Mouse (Mus musculus) kidney, embryonic 16.5 days (tissue): ENCODE data around the gene Lefty1. TPM values are rescaled to one million over a fixed set of nuclear protein-coding genes. Genes with fewer than 3 reads are reported as not detected.
"Not testable (repeated sequence)": the region's sequence is repeated elsewhere in the genome, so short reads cannot be mapped to it uniquely, and the experiment has no call there.

ENCODE experiments used
- ATAC-seq: fragments of 200-750 bp; cut with Nextera tagmentation; 2 replicates; pipeline ENCODE4 v1.8.0; 2017; ENCODE audit warnings: moderate TSS enrichment; ENCODE audit not compliant: low FRiP score, low TSS enrichment
- H3K27ac ChIP-seq: fragments of 300-500 bp; sonication (generic); 2 replicates; pipeline ENCODE4 v1.5.1; 2014; ENCODE audit warnings: low read length
- H3K27me3 ChIP-seq: fragments of 300-500 bp; sonication (generic); 2 replicates; pipeline ENCODE4 v1.6.1; 2014; ENCODE audit warnings: low read length, control low read depth, mixed read lengths; ENCODE audit not compliant: insufficient read depth
- H3K36me3 ChIP-seq: fragments of 300-500 bp; sonication (generic); 2 replicates; pipeline ENCODE4 v1.6.1; 2014; ENCODE audit warnings: low read length, control low read depth, mixed read lengths; ENCODE audit not compliant: insufficient read depth
- H3K4me1 ChIP-seq: fragments of 300-500 bp; sonication (generic); 2 replicates; pipeline ENCODE4 v1.6.1; 2014; ENCODE audit warnings: low read length, control low read depth, mixed read lengths; ENCODE audit not compliant: insufficient read depth
- H3K4me2 ChIP-seq: fragments of 300-500 bp; sonication (generic); replicated peaks from 2 replicates; pipeline ENCODE4 v1.6.1; 2014; ENCODE audit warnings: low read depth, low read length
- H3K4me3 ChIP-seq: fragments of 300-500 bp; sonication (generic); 2 replicates; pipeline ENCODE4 v1.5.1; 2014; ENCODE audit warnings: mild to moderate bottlenecking, low read length
- H3K9ac ChIP-seq: fragments of 300-500 bp; sonication (generic); replicated peaks from 2 replicates; pipeline ENCODE4 v1.6.1; 2014; ENCODE audit warnings: low read length
- H3K9me3 ChIP-seq: fragments of 300-500 bp; sonication (generic); 2 replicates; pipeline ENCODE4 v1.6.1; 2016; ENCODE audit warnings: low read length, control low read depth
- WGBS: fragments of 180-500 bp; shearing (Covaris S2); extraction: QIAGEN DNeasy Blood & Tissue Kit; methylation state at CpG from one replicate; pipeline ENCODE4 v1.1.7; 2014; 5-methylcytosine and 5-hydroxymethylcytosine counted together
- polyA plus RNA-seq: library from polyadenylated mRNA; unstranded; fragments of >200 nt; fragmentation: Nextera tagmentation; extraction: Ambion mirVana; gene quantifications from 2 replicates; pipeline ENCODE4 v1.2.1, GENCODE M21; 2015

Lefty1 gene
- polyA plus RNA-seq, 1 experiment from 2014 or later, result 1.2 TPM

DNA sequence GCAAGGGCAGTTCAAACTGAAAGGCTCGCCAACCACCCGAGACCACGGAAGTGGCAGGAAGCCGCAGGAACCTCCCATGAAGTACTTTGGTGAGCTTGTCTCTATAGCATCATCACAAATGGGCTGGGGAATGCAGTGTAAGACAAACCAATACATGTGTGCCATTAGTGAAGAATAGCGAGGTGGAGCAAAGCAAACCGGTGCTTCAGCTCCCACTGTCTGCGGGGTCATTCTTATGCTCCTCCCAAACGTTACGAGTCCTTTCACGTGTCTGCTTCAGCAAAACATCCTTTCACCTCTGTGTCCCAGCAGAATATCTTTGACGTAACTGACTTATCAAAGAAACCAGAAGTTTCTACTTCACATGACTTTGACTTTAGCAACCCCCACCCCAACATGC, 18.4 kb upstream of the Lefty1 start:
- H3K27ac ChIP-seq, result no peak overlapping the region
- H3K9ac ChIP-seq, result no peak overlapping the region
- H3K4me1 ChIP-seq, result no peaks in the 10 kb centered on the region
- no peak overlapping the region for H3K4me3 ChIP-seq
- no peak for ATAC-seq
- no peaks in the 10 kb centered on the region for H3K9me3 ChIP-seq
- 88% methylated on average over 11 of the region's 11 CpGs for WGBS
- no peaks in the 10 kb centered on the region for H3K27me3 ChIP-seq
- H3K4me2 ChIP-seq, result no peak overlapping the region
- no peaks in the 10 kb centered on the region for H3K36me3 ChIP-seq

- 53% methylated on average over 1 of the region's 1 CpGs for WGBS
- Histone ChIP-seq H3K4me3 (no peak overlapping the region), H3K4me2 (no peak overlapping the region), H3K9me3 (no peaks in the 10 kb centered on the region), H3K36me3 (no peaks in the 10 kb centered on the region), H3K27me3 (no peaks in the 10 kb centered on the region), H3K4me1 (no peaks in the 10 kb centered on the region), H3K9ac (no peak overlapping the region), H3K27ac (no peak overlapping the region)
- no peak for ATAC-seq
Observed at GRCm38 (mm10) chr1:180917053-180917452, 17.8 kb upstream of the Lefty1 start.

- no peak overlapping the region for H3K27ac ChIP-seq
- ATAC-seq, result no peak
- no peaks in the 10 kb centered on the region for H3K27me3 ChIP-seq
- H3K36me3 ChIP-seq, result no peaks in the 10 kb centered on the region
- H3K9ac ChIP-seq, result no peak overlapping the region
- no peak overlapping the region for H3K4me3 ChIP-seq
- H3K4me2 ChIP-seq, result no peak overlapping the region
- H3K4me1 ChIP-seq, result no peaks in the 10 kb centered on the region
- no peaks in the 10 kb centered on the region for H3K9me3 ChIP-seq
- 42% methylated on average over 8 of the region's 8 CpGs for WGBS
Observed at GRCm38 (mm10) chr1:180919686-180920085, 15.1 kb upstream of the Lefty1 start.

GRCm38 (mm10) chr1:180922273-180923048, 12.4 kb upstream of the Lefty1 start:
- H3K9ac ChIP-seq, result no peak overlapping the region
- no peak overlapping the region for H3K4me2 ChIP-seq
- no peak for ATAC-seq
- no peaks in the 10 kb centered on the region for H3K9me3 ChIP-seq
- no peaks in the 10 kb centered on the region for H3K27me3 ChIP-seq
- H3K27ac ChIP-seq, result no peak overlapping the region
- H3K4me1 ChIP-seq, result no peaks in the 10 kb centered on the region
- no peak overlapping the region for H3K4me3 ChIP-seq
- no peaks in the 10 kb centered on the region for H3K36me3 ChIP-seq
- WGBS, result 70% methylated on average over 6 of the region's 6 CpGs

DNA sequence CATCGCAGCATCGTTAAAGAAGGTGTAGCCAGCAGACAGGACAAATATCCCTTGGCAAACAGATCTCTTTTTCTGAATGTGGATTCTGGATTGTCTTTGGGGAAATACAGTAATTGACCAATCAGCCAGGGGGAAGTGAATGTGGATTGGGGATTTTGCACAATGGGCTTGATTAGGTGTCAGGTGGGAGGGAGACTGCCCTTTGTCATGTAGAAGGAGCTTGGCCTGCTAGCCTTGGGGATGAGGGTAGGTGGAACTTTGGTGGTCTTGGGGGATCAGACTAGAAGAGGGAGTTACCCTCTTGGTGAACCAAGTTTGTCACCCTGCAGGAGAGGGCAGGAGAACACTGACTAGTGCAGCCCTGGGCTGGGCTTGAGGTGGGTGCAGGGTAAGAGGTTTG, 10.1 kb upstream of the Lefty1 start:
- H3K27ac ChIP-seq, result no peak overlapping the region
- no peaks in the 10 kb centered on the region for H3K9me3 ChIP-seq
- no peak overlapping the region for H3K4me2 ChIP-seq
- WGBS, result 44% methylated on average over 2 of the region's 2 CpGs
- H3K9ac ChIP-seq, result no peak overlapping the region
- no peaks in the 10 kb centered on the region for H3K36me3 ChIP-seq
- no peaks in the 10 kb centered on the region for H3K4me1 ChIP-seq
- H3K4me3 ChIP-seq, result no peak overlapping the region
- H3K27me3 ChIP-seq, result no peaks in the 10 kb centered on the region; the same call in 1 of the 2 replicates
- no peak for ATAC-seq

- Histone ChIP-seq H3K9ac (no peak overlapping the region), H3K27ac (no peak overlapping the region), H3K9me3 (no peaks in the 10 kb centered on the region), H3K4me1 (no peaks in the 10 kb centered on the region), H3K27me3 (no peaks in the 10 kb centered on the region; the same call in 1 of the 2 replicates), H3K4me3 (no peak overlapping the region), H3K4me2 (no peak overlapping the region), H3K36me3 (no peaks in the 10 kb centered on the region)
- no peak for ATAC-seq
- WGBS, result 70% methylated on average over 4 of the region's 4 CpGs
Observed at GRCm38 (mm10) chr1:180926286-180926685, 8.5 kb upstream of the Lefty1 start.

- H3K9ac ChIP-seq, result no peak overlapping the region
- no peaks in the 10 kb centered on the region for H3K36me3 ChIP-seq
- H3K4me1 ChIP-seq, result no peaks in the 10 kb centered on the region
- no peak overlapping the region for H3K4me3 ChIP-seq
- no peaks in the 10 kb centered on the region for H3K9me3 ChIP-seq
- H3K27ac ChIP-seq, result no peak overlapping the region
- no peak overlapping the region for H3K4me2 ChIP-seq
- ATAC-seq, result no peak
- 38% methylated on average over 2 of the region's 2 CpGs for WGBS
- peaks cover 18% of the 10 kb centered on the region for H3K27me3 ChIP-seq
Observed at GRCm38 (mm10) chr1:180929599-180929998, 5.2 kb upstream of the Lefty1 start.

DNA sequence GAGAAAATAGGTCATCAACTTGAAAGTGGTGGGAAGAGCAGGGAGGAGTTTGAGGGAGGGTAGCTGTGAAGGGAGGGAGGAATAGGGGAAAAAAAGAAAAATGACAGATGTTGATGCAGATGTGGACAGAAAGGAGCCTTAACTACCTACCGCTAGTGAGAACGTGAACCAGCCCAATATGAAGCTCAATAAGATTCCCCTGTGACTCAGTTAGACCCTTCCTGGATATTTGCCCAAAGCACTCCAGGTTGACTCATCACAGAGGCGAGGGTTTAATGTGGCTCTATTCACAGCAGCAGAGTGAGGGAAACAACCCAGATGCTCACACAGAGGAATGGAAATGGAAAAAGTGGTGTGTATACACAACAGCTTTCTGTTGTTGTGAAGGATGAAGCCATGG, 3.7 kb upstream of the Lefty1 start:
- H3K9ac ChIP-seq, result no peak overlapping the region
- H3K9me3 ChIP-seq, result no peaks in the 10 kb centered on the region
- WGBS, result 76% methylated on average over 3 of the region's 3 CpGs
- H3K4me3 ChIP-seq, result no peak overlapping the region
- no peak for ATAC-seq
- no peak overlapping the region for H3K27ac ChIP-seq
- H3K4me2 ChIP-seq, result no peak overlapping the region
- no peaks in the 10 kb centered on the region for H3K36me3 ChIP-seq
- H3K27me3 ChIP-seq, result peaks cover 33% of the 10 kb centered on the region
- no peaks in the 10 kb centered on the region for H3K4me1 ChIP-seq

- WGBS, result 31% methylated on average over 6 of the region's 6 CpGs
- ATAC-seq, result no peak
- H3K27me3 ChIP-seq, result peaks cover 43% of the 10 kb centered on the region
- no peak overlapping the region for H3K4me2 ChIP-seq
- no peak overlapping the region for H3K27ac ChIP-seq
- H3K4me1 ChIP-seq, result no peaks in the 10 kb centered on the region
- H3K9ac ChIP-seq, result no peak overlapping the region
- no peak overlapping the region for H3K4me3 ChIP-seq
- H3K9me3 ChIP-seq, result no peaks in the 10 kb centered on the region
- H3K36me3 ChIP-seq, result no peaks in the 10 kb centered on the region
Observed at GRCm38 (mm10) chr1:180933659-180934058, 1.2 kb upstream of the Lefty1 start.

DNA sequence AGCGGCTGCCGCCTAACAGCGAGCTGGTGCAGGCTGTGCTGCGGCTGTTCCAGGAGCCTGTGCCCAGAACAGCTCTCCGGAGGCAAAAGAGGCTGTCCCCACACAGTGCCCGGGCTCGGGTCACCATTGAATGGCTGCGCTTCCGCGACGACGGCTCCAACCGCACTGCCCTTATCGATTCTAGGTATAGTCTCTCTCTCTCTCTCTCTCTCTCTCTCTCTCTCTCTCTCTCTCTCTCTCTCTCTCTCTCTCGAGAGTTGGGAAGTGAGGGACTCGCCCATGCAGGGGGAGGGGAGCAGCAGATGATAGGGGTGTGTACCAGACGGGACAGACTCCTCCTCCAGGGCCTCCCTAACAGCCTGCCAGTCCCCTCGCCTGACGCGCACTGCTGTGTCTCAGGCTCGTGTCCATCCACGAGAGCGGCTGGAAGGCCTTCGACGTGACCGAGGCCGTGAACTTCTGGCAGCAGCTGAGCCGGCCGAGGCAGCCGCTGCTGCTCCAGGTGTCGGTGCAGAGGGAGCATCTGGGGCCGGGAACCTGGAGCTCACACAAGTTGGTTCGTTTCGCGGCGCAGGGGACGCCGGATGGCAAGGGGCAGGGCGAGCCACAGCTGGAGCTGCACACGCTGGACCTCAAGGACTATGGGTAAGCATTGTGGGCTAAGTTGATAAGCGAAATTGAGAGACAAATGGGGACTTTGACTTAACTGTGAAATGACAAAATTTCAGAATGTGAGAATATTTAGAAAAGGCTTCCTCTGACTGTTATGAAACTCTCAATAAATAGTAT, 2.0 kb downstream of the Lefty1 start:
- H3K27ac ChIP-seq, H3K36me3 ChIP-seq, H3K4me1 ChIP-seq, H3K9me3 ChIP-seq: not testable (repeated sequence)
- peaks cover 47% of the 10 kb centered on the region for H3K27me3 ChIP-seq
- H3K4me2 ChIP-seq, result peak overlapping the region; percentile 54
- H3K4me3 ChIP-seq, result peak overlapping the region; percentile 41
- 3% methylated on average over 38 of the region's 41 CpGs for WGBS
- H3K9ac ChIP-seq, result peak overlapping the region; percentile 41; the same call in 1 of the 2 replicates
- ATAC-seq, result peak; percentile 81
